Mouse (Mus musculus): Measurements from ENCODE around the gene Renbp.

Gene Renbp

GRCm38 (mm10) chrX:73930402-73931062, at the start of gene Renbp:
Gene Renbp (minus strand): TSS chrX:73930850.
- DNase-seq (ENCODE audit: low read depth, low spot score): peak; percentile 89

GRCm38 (mm10) chrX:73977783-73978182, 47.1 kb upstream of the Renbp start:
- no peak for DNase-seq (ENCODE audit: low read depth, low spot score)

GRCm38 (mm10) chrX:73976283-73976682, 45.6 kb upstream of the Renbp start:
- DNase-seq (ENCODE audit: low read depth, low spot score): no peak

GRCm38 (mm10) chrX:73972774-73973173, 42.1 kb upstream of the Renbp start:
- no peak for DNase-seq (ENCODE audit: low read depth, low spot score)

GRCm38 (mm10) chrX:73970781-73971180, 40.1 kb upstream of the Renbp start:
- no peak for DNase-seq (ENCODE audit: low read depth, low spot score)

GRCm38 (mm10) chrX:73969729-73970128, 39.1 kb upstream of the Renbp start:
- DNase-seq (ENCODE audit: low read depth, low spot score): peak; percentile 33

GRCm38 (mm10) chrX:73969167-73969566, 38.5 kb upstream of the Renbp start:
- DNase-seq (ENCODE audit: low read depth, low spot score): no peak

GRCm38 (mm10) chrX:73967177-73968075, 36.8 kb upstream of the Renbp start:
- peak; percentile 89 for DNase-seq (ENCODE audit: low read depth, low spot score)

GRCm38 (mm10) chrX:73966248-73967176, 35.9 kb upstream of the Renbp start, which contains the start of gene Hcfc1:
Gene Hcfc1 (minus strand): TSS chrX:73966357.
- peak; percentile 85 for DNase-seq (ENCODE audit: low read depth, low spot score)

- DNase-seq (ENCODE audit: low read depth, low spot score): peak; percentile 32
These were observed 34.7 kb upstream of the Renbp start for GRCm38 (mm10) chrX:73965307-73965706.

- no peak for DNase-seq (ENCODE audit: low read depth, low spot score)
These were observed 33.7 kb upstream of the Renbp start for GRCm38 (mm10) chrX:73964363-73964762.

GRCm38 (mm10) chrX:73954988-73955387, 24.3 kb upstream of the Renbp start:
- DNase-seq (ENCODE audit: low read depth, low spot score): no peak

- no peak for DNase-seq (ENCODE audit: low read depth, low spot score)
These were observed 22.0 kb upstream of the Renbp start for GRCm38 (mm10) chrX:73952603-73953002.

GRCm38 (mm10) chrX:73949341-73949740, 18.7 kb upstream of the Renbp start:
- DNase-seq (ENCODE audit: low read depth, low spot score): no peak

- peak; percentile 57 for DNase-seq (ENCODE audit: low read depth, low spot score)
These were observed 18.0 kb upstream of the Renbp start for GRCm38 (mm10) chrX:73948647-73949046.

- no peak for DNase-seq (ENCODE audit: low read depth, low spot score)
These were observed 16.2 kb upstream of the Renbp start for GRCm38 (mm10) chrX:73946896-73947295.

- DNase-seq (ENCODE audit: low read depth, low spot score): no peak
These were observed 11.6 kb upstream of the Renbp start for GRCm38 (mm10) chrX:73942294-73942693.

- no peak for DNase-seq (ENCODE audit: low read depth, low spot score)
These were observed 11.2 kb upstream of the Renbp start for GRCm38 (mm10) chrX:73941860-73942259.

GRCm38 (mm10) chrX:73931871-73932270, 1.2 kb upstream of the Renbp start:
- no peak for DNase-seq (ENCODE audit: low read depth, low spot score)

- DNase-seq (ENCODE audit: low read depth, low spot score): no peak
These were observed 8.1 kb downstream of the Renbp start for GRCm38 (mm10) chrX:73922550-73922882.

- DNase-seq (ENCODE audit: low read depth, low spot score): peak; percentile 90
These were observed 8.7 kb downstream of the Renbp start, which contains the start of the genes Arhgap4 and Naa10 for GRCm38 (mm10) chrX:73921823-73922549. Gene Arhgap4 (minus strand): TSS chrX:73921870. Gene Naa10 (minus strand): TSS chrX:73921944.
